Mouse (Mus musculus): Measurements from ENCODE around the gene Gpa33. TPM values are rescaled to one million over a fixed set of nuclear protein-coding genes. Genes with fewer than 3 reads are reported as not detected.

Gpa33 gene
- not detected in 2 replicates for total RNA-seq (2015)
- total RNA-seq (2017): not detected in 2 replicates

- ATAC-seq (replicated peaks; ENCODE audit: poor library complexity): no peak
Observed at GRCm38 (mm10) chr1:166130224-166130860, at the start of gene Gpa33. Gene Gpa33, plus strand, starts transcription at chr1:166130238.

GRCm38 (mm10) chr1:166088446-166089170, 41.4 kb upstream of the Gpa33 start:
- ATAC-seq (replicated peaks; ENCODE audit: poor library complexity): no peak

- ATAC-seq (replicated peaks; ENCODE audit: poor library complexity): no peak
Observed at GRCm38 (mm10) chr1:166089337-166089736, 40.7 kb upstream of the Gpa33 start.

GRCm38 (mm10) chr1:166089739-166090138, 40.3 kb upstream of the Gpa33 start:
- ATAC-seq (replicated peaks; ENCODE audit: poor library complexity): no peak

- no peak for ATAC-seq (replicated peaks; ENCODE audit: poor library complexity)
Observed at GRCm38 (mm10) chr1:166090306-166090705, 39.7 kb upstream of the Gpa33 start.

- no peak for ATAC-seq (replicated peaks; ENCODE audit: poor library complexity)
Observed at GRCm38 (mm10) chr1:166094462-166094861, 35.6 kb upstream of the Gpa33 start.

GRCm38 (mm10) chr1:166098120-166098519, 31.9 kb upstream of the Gpa33 start:
- ATAC-seq (replicated peaks; ENCODE audit: poor library complexity): peak; percentile 70

GRCm38 (mm10) chr1:166102920-166103608, 27.0 kb upstream of the Gpa33 start:
- peak; percentile 70 for ATAC-seq (replicated peaks; ENCODE audit: poor library complexity)

- 0 out of 2 replicates have a peak, but pooled peaks have one; percentile 5 for ATAC-seq (replicated peaks; ENCODE audit: poor library complexity)
Observed at GRCm38 (mm10) chr1:166104858-166105257, 25.2 kb upstream of the Gpa33 start.

- ATAC-seq (replicated peaks; ENCODE audit: poor library complexity): peak; percentile 57
Observed at GRCm38 (mm10) chr1:166105464-166105863, 24.6 kb upstream of the Gpa33 start.

- no peak for ATAC-seq (replicated peaks; ENCODE audit: poor library complexity)
Observed at GRCm38 (mm10) chr1:166114986-166115385, 15.1 kb upstream of the Gpa33 start.

GRCm38 (mm10) chr1:166115719-166116118, 14.3 kb upstream of the Gpa33 start:
- ATAC-seq (replicated peaks; ENCODE audit: poor library complexity): peak; percentile 91

GRCm38 (mm10) chr1:166117866-166118639, 12.0 kb upstream of the Gpa33 start:
- ATAC-seq (replicated peaks; ENCODE audit: poor library complexity): no peak

- ATAC-seq (replicated peaks; ENCODE audit: poor library complexity): no peak
Observed at GRCm38 (mm10) chr1:166122114-166122513, 7.9 kb upstream of the Gpa33 start.

GRCm38 (mm10) chr1:166123045-166123444, 7.0 kb upstream of the Gpa33 start:
- ATAC-seq (replicated peaks; ENCODE audit: poor library complexity): no peak

- no peak for ATAC-seq (replicated peaks; ENCODE audit: poor library complexity)
Observed at GRCm38 (mm10) chr1:166123751-166124150, 6.3 kb upstream of the Gpa33 start.

GRCm38 (mm10) chr1:166124932-166125593, 5.0 kb upstream of the Gpa33 start:
- peak; percentile 64 for ATAC-seq (replicated peaks; ENCODE audit: poor library complexity)

- ATAC-seq (replicated peaks; ENCODE audit: poor library complexity): no peak
Observed at GRCm38 (mm10) chr1:166126290-166126689, 3.7 kb upstream of the Gpa33 start.

GRCm38 (mm10) chr1:166126795-166127194, 3.2 kb upstream of the Gpa33 start:
- ATAC-seq (replicated peaks; ENCODE audit: poor library complexity): no peak

GRCm38 (mm10) chr1:166127719-166128118, 2.3 kb upstream of the Gpa33 start, which contains the start of gene Dusp27:
Gene Dusp27, minus strand, starts transcription at chr1:166127922.
- no peak for ATAC-seq (replicated peaks; ENCODE audit: poor library complexity)
